Mouse (Mus musculus): ENCODE measurements around the gene 2900026A02Rik. TPM values are rescaled to one million over a fixed set of nuclear protein-coding genes. Genes with fewer than 3 reads are reported as not detected.

The 2900026A02Rik gene
- polyA plus RNA-seq, 1 experiment = 5.9 TPM

DNA sequence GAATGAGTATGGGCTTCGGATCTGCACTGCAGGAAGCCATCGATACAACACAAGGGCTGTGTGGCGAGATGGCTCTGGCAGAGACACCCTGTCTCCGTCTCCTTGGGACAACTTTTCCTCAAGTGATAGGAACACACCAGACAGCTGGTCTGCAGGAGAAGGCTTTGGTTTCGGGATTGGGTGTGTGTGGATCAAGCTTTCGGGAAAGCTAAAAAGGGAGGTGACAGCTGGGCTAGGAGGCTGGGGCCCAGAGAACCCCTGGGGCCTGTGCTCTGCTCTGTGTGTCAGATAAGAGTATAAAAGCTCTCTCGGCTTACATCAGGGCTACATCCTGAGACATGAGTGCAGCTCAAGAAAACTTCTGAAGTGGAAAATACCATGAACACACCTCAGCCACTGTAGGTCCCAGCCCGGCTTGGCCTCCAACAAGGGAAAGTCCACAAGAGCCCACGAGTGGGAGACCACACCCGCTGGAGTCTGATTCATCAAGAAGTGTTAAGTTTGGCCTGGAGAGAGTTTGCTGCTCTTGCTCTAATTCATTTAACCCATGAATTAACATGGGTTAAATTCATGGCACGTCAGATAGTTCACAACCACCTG is 112.8 kb downstream of the 2900026A02Rik start:
- Histone ChIP-seq H3K4me1 (ENCODE audit: control insufficient read depth, insufficient read depth, low read length) (peaks cover 51% of the 10 kb centered on the region), H3K4me3 (ENCODE audit: insufficient read depth, low read length) (no peak overlapping the region), H3K27ac (ENCODE audit: insufficient read depth, low read depth, low read length) (no peak overlapping the region)
- no peak for TF ChIP-seq POLR2A (IDR thresholded peaks at IDR 0.05; ENCODE audit: borderline replicate concordance, low read depth, low read length)
- no peak for TF ChIP-seq CTCF (IDR thresholded peaks at IDR 0.05; ENCODE audit: low read depth, low read length)

DNA sequence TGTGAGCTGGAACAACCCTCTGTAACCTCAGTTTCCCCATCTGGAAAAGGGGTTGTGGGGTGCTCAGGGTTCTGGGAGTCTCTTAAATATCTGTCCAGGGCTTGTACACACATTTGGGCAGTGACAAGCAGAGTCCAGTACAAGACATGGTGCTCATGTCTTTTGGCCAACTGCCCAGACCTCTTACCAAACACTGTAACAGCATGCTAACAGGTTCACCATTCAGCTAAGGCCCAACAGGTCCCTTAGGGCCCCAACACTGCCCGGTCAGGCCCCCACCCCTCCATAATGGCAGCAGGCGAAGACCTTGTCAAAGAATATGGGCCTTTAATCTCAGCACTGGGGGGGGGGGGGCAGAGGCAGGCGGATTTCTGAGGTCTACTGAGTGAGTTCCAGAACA is 113.3 kb downstream of the 2900026A02Rik start:
- H3K27ac ChIP-seq (ENCODE audit: insufficient read depth, low read depth, low read length) = no peak overlapping the region
- no peak overlapping the region for H3K4me3 ChIP-seq (ENCODE audit: insufficient read depth, low read length)
- TF ChIP-seq POLR2A (IDR thresholded peaks at IDR 0.05; ENCODE audit: borderline replicate concordance, low read depth, low read length) = no peak
- TF ChIP-seq CTCF (IDR thresholded peaks at IDR 0.05; ENCODE audit: low read depth, low read length) = no peak
- peaks cover 47% of the 10 kb centered on the region for H3K4me1 ChIP-seq (ENCODE audit: control insufficient read depth, insufficient read depth, low read length)

DNA sequence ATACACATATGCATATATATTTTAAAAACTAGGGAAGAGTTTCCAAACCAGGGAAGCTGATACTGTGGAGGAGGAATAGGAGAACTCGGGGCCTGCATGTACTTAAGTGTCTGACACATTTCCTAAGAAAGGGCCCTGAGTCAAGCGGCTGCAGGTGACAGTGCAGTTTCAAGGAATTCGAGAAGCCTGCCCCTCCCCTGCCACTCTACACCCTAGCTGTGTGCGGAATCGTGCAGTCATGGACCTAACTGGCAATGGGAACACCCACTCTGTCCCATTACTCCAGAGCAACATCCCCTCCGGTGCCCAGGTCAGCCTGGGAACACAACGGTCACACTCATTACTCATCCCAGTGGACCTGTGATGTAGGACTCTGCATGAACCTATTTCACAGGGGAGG is 114.4 kb downstream of the 2900026A02Rik start:
- no peak for TF ChIP-seq CTCF (IDR thresholded peaks at IDR 0.05; ENCODE audit: low read depth, low read length)
- no peak for TF ChIP-seq POLR2A (IDR thresholded peaks at IDR 0.05; ENCODE audit: borderline replicate concordance, low read depth, low read length)
- Histone ChIP-seq H3K4me1 (ENCODE audit: control insufficient read depth, insufficient read depth, low read length) (peaks cover 37% of the 10 kb centered on the region), H3K27ac (ENCODE audit: insufficient read depth, low read depth, low read length) (no peak overlapping the region), H3K4me3 (ENCODE audit: insufficient read depth, low read length) (no peak overlapping the region)

DNA sequence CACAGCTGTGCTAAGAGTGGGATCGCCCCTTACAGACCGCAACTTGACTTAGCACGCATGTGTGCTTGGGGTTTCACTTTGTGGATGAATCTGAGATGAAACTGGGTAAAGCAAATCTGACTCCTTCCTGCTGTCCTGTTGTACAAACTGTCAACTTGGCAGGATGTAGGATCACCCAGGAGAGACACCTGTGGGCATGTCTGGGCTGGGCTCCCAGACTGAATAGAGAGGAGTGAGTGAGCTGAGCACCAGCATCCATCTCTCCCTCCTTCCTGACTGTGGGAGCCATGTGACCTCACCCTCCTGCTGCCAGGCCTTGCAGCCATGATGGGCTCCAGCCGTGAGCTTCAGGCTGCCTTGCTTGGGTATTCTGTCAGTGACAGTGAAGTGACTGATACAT is 115.6 kb downstream of the 2900026A02Rik start:
- Histone ChIP-seq H3K27ac (ENCODE audit: insufficient read depth, low read depth, low read length) (no peak overlapping the region), H3K4me3 (ENCODE audit: insufficient read depth, low read length) (no peak overlapping the region), H3K4me1 (ENCODE audit: control insufficient read depth, insufficient read depth, low read length) (peaks cover 32% of the 10 kb centered on the region)
- TF ChIP-seq POLR2A (IDR thresholded peaks at IDR 0.05; ENCODE audit: borderline replicate concordance, low read depth, low read length) (no peak), CTCF (IDR thresholded peaks at IDR 0.05; ENCODE audit: low read depth, low read length) (no peak)

DNA sequence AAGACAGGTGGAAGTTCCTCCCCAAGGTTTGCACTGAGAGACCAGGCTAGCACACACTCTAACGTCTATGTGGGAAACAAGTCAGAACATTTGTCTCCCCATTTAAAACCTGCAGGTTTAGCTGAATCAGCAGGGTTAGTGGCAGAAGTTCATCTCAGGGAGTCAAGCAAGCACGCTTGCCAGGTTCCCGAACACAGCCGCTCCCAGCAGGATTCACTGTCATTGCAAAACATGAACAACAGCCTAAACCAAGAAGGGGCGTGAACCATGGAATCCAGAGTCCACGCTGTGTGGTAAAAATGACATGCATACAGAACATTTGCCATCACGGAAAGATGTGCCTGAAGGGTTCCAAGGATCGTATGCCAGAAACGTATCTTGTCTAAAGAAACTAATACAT is 116.0 kb downstream of the 2900026A02Rik start:
- H3K4me1 ChIP-seq (ENCODE audit: control insufficient read depth, insufficient read depth, low read length) = peaks cover 28% of the 10 kb centered on the region
- no peak for TF ChIP-seq CTCF (IDR thresholded peaks at IDR 0.05; ENCODE audit: low read depth, low read length)
- H3K4me3 ChIP-seq (ENCODE audit: insufficient read depth, low read length) = no peak overlapping the region
- H3K27ac ChIP-seq (ENCODE audit: insufficient read depth, low read depth, low read length) = no peak overlapping the region

DNA sequence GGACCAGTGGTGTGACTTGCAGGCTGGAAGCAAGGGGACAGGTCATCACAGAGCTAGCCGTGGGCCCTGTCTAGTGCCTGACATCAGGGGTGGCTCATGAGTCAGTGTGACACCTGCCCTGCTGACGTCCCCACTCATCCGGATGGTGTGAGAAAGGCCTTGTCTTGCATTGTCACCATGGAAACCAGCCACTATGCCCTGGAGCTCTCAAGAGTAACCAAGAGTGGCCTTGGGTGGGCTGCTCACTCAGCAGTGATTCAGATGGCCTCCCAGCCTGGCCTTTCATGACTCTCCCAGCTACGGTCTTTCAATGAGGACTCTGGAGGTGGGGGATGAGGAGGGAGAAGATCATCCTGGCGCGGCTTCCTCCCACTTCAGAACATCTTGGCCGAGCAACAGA is 118.6 kb downstream of the 2900026A02Rik start:
- Histone ChIP-seq H3K27ac (ENCODE audit: insufficient read depth, low read depth, low read length) (no peak overlapping the region), H3K4me3 (ENCODE audit: insufficient read depth, low read length) (no peak overlapping the region), H3K4me1 (ENCODE audit: control insufficient read depth, insufficient read depth, low read length) (peaks cover 20% of the 10 kb centered on the region)
- TF ChIP-seq CTCF (IDR thresholded peaks at IDR 0.05; ENCODE audit: low read depth, low read length) = no peak
- TF ChIP-seq POLR2A (IDR thresholded peaks at IDR 0.05; ENCODE audit: borderline replicate concordance, low read depth, low read length) = no peak

DNA sequence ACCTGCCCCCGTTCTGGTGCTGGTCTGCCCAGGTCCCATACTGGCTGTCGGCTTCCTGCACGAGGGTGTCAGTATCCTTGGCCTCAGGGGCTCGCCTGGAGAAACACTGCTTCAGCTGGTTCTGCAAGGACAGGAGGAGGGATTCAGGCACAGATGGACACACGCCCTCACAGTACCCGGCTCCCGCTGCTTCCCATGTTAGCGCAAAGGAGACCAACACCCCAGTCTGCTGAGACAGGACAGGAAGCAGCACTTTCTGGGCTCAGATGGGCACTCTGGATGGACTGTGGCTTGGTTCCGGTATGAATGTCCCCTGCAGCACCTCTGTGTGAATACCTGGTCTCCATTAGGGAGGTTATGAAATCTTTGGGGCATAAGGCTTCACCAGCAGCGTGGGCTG is 119.6 kb downstream of the 2900026A02Rik start:
- peaks cover 14% of the 10 kb centered on the region for H3K4me1 ChIP-seq (ENCODE audit: control insufficient read depth, insufficient read depth, low read length)
- no peak overlapping the region for H3K4me3 ChIP-seq (ENCODE audit: insufficient read depth, low read length)
- H3K27ac ChIP-seq (ENCODE audit: insufficient read depth, low read depth, low read length) = no peak overlapping the region
- TF ChIP-seq CTCF (IDR thresholded peaks at IDR 0.05; ENCODE audit: low read depth, low read length) (no peak), POLR2A (IDR thresholded peaks at IDR 0.05; ENCODE audit: borderline replicate concordance, low read depth, low read length) (no peak)

DNA sequence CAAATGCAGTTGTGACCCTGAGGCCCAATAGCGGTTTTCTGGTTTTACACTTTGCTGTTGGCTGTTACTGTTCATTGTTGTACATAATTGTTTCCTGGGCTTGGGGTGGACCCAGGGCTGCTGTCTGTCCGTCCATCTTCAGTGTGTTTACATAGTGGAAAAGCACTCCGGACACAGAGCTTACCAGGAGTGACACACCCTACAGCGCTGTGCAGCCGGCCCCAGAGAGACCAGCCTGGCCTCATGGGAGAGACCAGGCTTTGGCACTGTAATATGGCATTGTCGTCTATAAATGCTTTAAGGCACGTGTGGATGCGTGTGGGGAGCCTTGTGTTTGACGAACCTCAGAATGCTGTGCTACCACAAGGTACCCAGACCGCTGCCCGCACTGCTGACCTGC is 120.6 kb downstream of the 2900026A02Rik start:
- Histone ChIP-seq H3K27ac (ENCODE audit: insufficient read depth, low read depth, low read length) (no peak overlapping the region), H3K4me3 (ENCODE audit: insufficient read depth, low read length) (no peak overlapping the region), H3K4me1 (ENCODE audit: control insufficient read depth, insufficient read depth, low read length) (peaks cover 14% of the 10 kb centered on the region)
- TF ChIP-seq POLR2A (IDR thresholded peaks at IDR 0.05; ENCODE audit: borderline replicate concordance, low read depth, low read length) = no peak
- no peak for TF ChIP-seq CTCF (IDR thresholded peaks at IDR 0.05; ENCODE audit: low read depth, low read length)

DNA sequence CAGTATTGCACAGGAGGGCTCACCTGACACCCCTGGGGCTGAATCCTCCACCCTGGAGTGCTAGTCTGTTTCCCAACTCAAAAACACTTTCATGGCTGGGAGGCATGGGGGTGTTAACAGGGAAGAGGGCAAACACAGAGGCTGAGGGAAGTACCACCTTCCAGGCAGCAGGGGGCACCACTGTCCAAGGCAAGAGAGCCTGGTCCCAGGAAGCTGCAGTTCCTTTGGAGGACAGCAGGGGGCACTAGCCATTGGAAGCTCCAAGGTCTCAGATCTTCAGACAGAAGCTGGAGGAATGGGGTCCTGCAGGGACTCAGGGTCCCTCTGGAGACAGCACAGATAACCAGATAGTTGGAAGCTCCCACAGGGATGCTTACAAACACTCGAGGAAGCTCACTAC is 121.5 kb downstream of the 2900026A02Rik start:
- no peak for TF ChIP-seq POLR2A (IDR thresholded peaks at IDR 0.05; ENCODE audit: borderline replicate concordance, low read depth, low read length)
- TF ChIP-seq CTCF (IDR thresholded peaks at IDR 0.05; ENCODE audit: low read depth, low read length) = peak; percentile 99
- Histone ChIP-seq H3K4me3 (ENCODE audit: insufficient read depth, low read length) (no peak overlapping the region), H3K4me1 (ENCODE audit: control insufficient read depth, insufficient read depth, low read length) (peaks cover 7% of the 10 kb centered on the region), H3K27ac (ENCODE audit: insufficient read depth, low read depth, low read length) (no peak overlapping the region)

DNA sequence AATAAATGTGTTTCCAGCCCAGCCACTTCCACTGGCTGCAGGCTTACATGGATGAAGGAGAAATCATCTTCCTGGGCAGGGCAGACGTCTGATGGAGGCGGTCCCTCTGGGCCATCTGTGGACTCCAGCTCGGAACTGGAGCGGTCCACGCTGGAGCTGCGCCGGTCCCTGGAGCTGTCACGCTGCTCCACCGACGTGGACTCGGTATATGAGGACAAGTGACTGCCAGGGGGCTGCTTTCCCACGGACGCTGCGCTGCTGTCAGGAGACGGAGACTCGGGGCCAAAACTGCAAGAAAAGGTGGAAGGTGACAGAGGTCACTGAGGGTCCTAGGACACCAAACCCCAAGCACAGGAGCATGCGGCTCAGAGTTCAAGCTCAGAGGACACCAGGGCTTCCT is 123.5 kb downstream of the 2900026A02Rik start:
- Histone ChIP-seq H3K4me3 (ENCODE audit: insufficient read depth, low read length) (no peak overlapping the region), H3K27ac (ENCODE audit: insufficient read depth, low read depth, low read length) (no peak overlapping the region), H3K4me1 (ENCODE audit: control insufficient read depth, insufficient read depth, low read length) (no peaks in the 10 kb centered on the region)
- TF ChIP-seq POLR2A (IDR thresholded peaks at IDR 0.05; ENCODE audit: borderline replicate concordance, low read depth, low read length) = no peak
- TF ChIP-seq CTCF (IDR thresholded peaks at IDR 0.05; ENCODE audit: low read depth, low read length) = no peak

DNA sequence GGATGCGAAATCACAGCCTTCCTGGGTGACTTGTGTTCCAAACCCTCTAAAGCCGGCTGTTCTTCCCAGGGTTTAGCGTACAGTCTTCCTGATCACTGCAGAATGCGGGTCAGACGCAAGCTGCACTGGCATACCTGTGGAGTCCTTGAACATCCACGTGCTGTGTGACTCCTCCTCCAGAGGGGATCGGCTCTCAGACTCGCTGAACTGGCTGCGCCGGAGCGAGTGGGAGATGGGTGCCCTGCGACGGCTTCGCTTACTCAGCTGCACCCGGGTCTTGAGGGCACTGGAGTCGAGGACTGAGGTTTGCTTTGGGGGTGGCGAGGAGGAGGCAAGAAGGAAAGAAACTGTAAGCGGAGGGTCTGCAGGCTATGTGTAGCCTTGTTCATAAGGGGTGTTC is 125.6 kb downstream of the 2900026A02Rik start:
- Histone ChIP-seq H3K27ac (ENCODE audit: insufficient read depth, low read depth, low read length) (no peak overlapping the region), H3K4me1 (ENCODE audit: control insufficient read depth, insufficient read depth, low read length) (no peaks in the 10 kb centered on the region), H3K4me3 (ENCODE audit: insufficient read depth, low read length) (no peak overlapping the region)
- TF ChIP-seq CTCF (IDR thresholded peaks at IDR 0.05; ENCODE audit: low read depth, low read length) (no peak), POLR2A (IDR thresholded peaks at IDR 0.05; ENCODE audit: borderline replicate concordance, low read depth, low read length) (no peak)

All from bone marrow macrophage, adult 2 months (primary cell).